Mouse (Mus musculus) embryo, embryonic 9.5 days (tissue): ENCODE data around the gene Gm11627.
"Not testable (repeated sequence)": the region's sequence is repeated elsewhere in the genome, so short reads cannot be mapped to it uniquely, and the experiment has no call there.

ENCODE experiments used
- DNase-seq: peaks from one replicate; pipeline ENCODE4 v3.0.0-alpha.2; 2017; ENCODE audit errors: extremely low spot score

The Gm11627 gene

DNA sequence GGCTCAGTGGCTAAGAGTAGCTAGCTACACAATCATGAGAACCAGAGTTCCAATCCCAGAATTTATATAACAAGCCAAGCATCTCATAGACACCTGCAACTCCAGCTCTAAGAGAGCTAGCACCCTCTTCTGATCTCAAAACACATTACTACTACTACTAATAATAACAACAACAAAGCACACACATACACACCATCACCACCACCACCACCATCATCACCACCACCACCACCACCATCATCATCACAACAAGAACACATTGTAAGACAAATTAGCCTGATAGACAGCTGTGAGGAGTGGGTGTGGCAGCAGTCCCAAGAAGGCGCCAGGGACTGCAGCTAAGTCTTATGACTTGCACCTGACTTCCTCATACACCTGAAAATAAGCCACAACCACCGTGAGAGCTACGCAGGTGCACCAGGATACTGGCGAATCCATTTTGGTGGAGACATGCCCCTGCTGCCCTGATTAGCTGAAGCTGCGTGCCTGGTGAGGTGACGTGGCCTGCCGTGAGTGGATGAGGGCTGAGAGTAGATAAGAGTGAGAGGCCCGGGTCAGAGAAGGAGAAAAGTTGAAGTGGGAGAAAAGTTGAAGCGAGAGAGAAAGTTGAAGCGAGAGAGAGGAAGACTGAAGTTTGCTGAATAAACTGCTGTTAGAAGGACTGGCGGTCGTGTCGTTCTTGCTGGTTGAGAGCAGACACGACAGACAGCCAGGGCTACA lies 14.1 kb downstream of the Gm11627 start:
- DNase-seq, result not testable (repeated sequence)

- no peak for DNase-seq
Measured at GRCm38 (mm10) chr11:102558704-102559103, 20.6 kb downstream of the Gm11627 start.

- DNase-seq, result no peak
Measured at GRCm38 (mm10) chr11:102557386-102557785, 21.9 kb downstream of the Gm11627 start.

GRCm38 (mm10) chr11:102556716-102557074 lies 22.6 kb downstream of the Gm11627 start:
- no peak for DNase-seq

GRCm38 (mm10) chr11:102556031-102556715 lies 23.1 kb downstream of the Gm11627 start, which contains the start of gene Gpatch8:
Gene Gpatch8 (minus strand): TSS chr11:102556392.
- DNase-seq, result peak; percentile 98

DNA sequence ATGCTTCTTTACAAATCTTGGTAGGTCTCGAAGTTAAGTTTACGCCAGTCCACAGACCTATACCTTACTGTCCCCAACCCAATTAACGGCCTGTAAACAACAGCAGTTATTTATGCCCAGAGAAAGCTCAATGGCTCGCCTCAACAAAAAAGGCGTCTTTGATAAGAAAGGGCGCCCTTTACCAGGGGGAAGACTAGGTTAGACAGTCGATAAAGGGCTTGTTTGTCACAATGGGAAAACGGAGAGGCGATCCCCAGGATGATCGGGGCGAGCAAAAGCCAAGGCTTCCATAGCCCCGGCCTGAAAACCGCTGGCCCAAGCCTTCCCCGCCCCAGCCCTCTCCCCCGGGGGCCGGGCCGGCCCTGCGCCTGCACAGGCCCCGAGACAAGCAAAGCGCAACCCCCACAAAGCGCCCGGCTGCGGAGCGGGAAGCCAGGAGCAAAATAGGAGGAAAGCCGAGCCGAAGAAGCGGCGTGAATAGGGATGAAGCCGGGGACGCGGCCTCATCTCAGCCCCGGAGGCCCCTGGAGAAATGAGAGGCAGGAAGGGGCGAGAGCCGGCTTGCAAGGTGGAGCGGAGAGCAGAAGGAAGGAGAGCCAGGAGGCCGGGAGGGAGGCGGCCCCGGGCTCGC lies 23.7 kb downstream of the Gm11627 start:
- no peak for DNase-seq

GRCm38 (mm10) chr11:102552051-102552450 lies 27.2 kb downstream of the Gm11627 start:
- no peak for DNase-seq

- DNase-seq, result no peak
Measured at GRCm38 (mm10) chr11:102551176-102551575, 28.1 kb downstream of the Gm11627 start.

DNA sequence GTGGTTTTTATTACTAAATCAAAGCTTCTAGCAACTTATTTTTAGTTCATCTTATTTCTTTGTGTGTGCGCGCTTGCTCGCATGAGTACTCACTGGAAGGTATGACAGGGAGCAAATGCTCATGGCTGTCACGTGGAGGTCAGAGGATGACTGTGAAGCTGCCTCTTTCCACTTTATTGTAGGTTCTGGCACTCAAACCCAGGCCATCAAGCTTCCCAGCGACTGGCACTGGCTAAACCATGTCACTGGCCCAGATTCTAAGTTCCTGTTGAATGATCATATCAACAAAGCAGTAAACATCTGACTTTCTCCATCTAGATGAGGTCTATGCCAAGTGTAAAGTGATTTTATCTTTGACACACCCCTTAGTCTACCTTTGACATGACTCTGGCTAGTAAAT lies 37.8 kb downstream of the Gm11627 start:
- no peak for DNase-seq

- not testable (repeated sequence) for DNase-seq
Measured at GRCm38 (mm10) chr11:102540286-102540685, 39.0 kb downstream of the Gm11627 start.

DNA sequence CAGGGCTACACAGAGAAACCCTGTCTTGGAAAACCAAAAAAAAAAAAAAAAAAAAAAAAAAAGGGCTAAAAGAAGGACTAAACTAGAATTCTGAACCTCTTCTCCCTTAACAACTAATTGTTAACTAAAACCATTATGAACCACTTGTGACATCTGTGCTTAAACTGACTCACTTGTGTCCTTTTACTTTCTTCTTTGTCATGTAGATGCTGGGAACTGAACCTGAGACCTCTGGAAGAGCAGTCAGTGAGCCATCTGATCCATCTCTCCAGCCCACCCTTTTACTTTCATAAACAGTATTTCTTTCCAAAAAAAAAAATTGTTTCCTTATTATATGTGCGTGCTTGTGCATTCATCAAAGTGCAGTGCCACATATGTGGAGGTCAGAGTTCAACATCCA lies 39.6 kb downstream of the Gm11627 start:
- DNase-seq, result no peak

- DNase-seq, result no peak
Measured at GRCm38 (mm10) chr11:102536210-102536609, 43.1 kb downstream of the Gm11627 start.

- no peak for DNase-seq
Measured at GRCm38 (mm10) chr11:102534078-102534477, 45.2 kb downstream of the Gm11627 start.

- no peak for DNase-seq
Measured at GRCm38 (mm10) chr11:102531425-102531824, 47.8 kb downstream of the Gm11627 start.
